Mouse (Mus musculus) monocyte, adult 2 months (primary cell): ENCODE results near the gene Trim43c.
"Not testable (repeated sequence)": the region's sequence is repeated elsewhere in the genome, so short reads cannot be mapped to it uniquely, and the experiment has no call there.

ENCODE experiments used
- DNase-seq, 2 experiments: peaks; one replicate each; pipeline ENCODE4 v3.0.0; 2022; ENCODE audit warnings: low spot score in 2 of 2, low read depth in 1 of 2

Trim43c gene

GRCm38 (mm10) chr9:88838864-88839263 is at the start of gene Trim43c:
Gene Trim43c, plus strand, starts transcription at chr9:88839164.
- DNase-seq, result not testable (repeated sequence)

GRCm38 (mm10) chr9:88853072-88853471 is 14.1 kb downstream of the Trim43c start:
- DNase-seq, result not testable (repeated sequence)

- peak; percentile 59 to 68 for DNase-seq
Measured at GRCm38 (mm10) chr9:88858566-88859492, 19.9 kb downstream of the Trim43c start.
